Mouse (Mus musculus) liver, embryonic 11.5 days (tissue): ENCODE results near the gene P2ry6. TPM values are rescaled to one million over a fixed set of nuclear protein-coding genes. Genes with fewer than 3 reads are reported as not detected.
A peak's percentile ranks its signal among the peaks of the same experiment; 100 is the strongest.

Experiments
- ATAC-seq: fragments of 200-750 bp; cut with Nextera tagmentation; replicated peaks from 2 replicates; pipeline ENCODE4 v1.8.0; 2017; ENCODE audit warnings: moderate number of reproducible peaks, mild to moderate bottlenecking, moderate TSS enrichment, moderate library complexity; ENCODE audit not compliant: low FRiP score
- DNase-seq: peaks from one replicate; pipeline ENCODE4 v3.0.0-alpha.2; 2017; ENCODE audit warnings: low spot score
- H3K27ac ChIP-seq: fragments of 300-500 bp; sonication (generic); 2 replicates; pipeline ENCODE4 v1.5.1; 2014; ENCODE audit warnings: mild to moderate bottlenecking, low read depth, low read length, control low read depth
- H3K27me3 ChIP-seq: fragments of 300-500 bp; sonication (generic); replicated peaks from 2 replicates; pipeline ENCODE4 v1.6.1; 2014; ENCODE audit warnings: low read length, mixed read lengths; ENCODE audit not compliant: control insufficient read depth, insufficient read depth
- H3K36me3 ChIP-seq: fragments of 300-500 bp; sonication (generic); 2 replicates; pipeline ENCODE4 v1.6.1; 2014; ENCODE audit warnings: mild to moderate bottlenecking, low read length, moderate library complexity, mixed read lengths; ENCODE audit not compliant: control insufficient read depth, insufficient read depth
- H3K4me1 ChIP-seq: fragments of 300-500 bp; sonication (generic); replicated peaks from 2 replicates; pipeline ENCODE4 v1.6.1; 2014; ENCODE audit warnings: low read length, mixed read lengths; ENCODE audit not compliant: control insufficient read depth, insufficient read depth
- H3K4me2 ChIP-seq: fragments of 300-500 bp; sonication (generic); 2 replicates; pipeline ENCODE4 v1.6.1; 2014; ENCODE audit warnings: mild to moderate bottlenecking, control low read depth, moderate library complexity
- H3K4me3 ChIP-seq: fragments of 300-500 bp; sonication (generic); 2 replicates; pipeline ENCODE4 v1.5.1; 2014; ENCODE audit warnings: low read depth, low read length, control low read depth
- H3K9ac ChIP-seq: fragments of 300-500 bp; sonication (generic); 2 replicates; pipeline ENCODE4 v1.6.1; 2014; ENCODE audit warnings: low read depth, low read length, control low read depth
- H3K9me3 ChIP-seq: fragments of 300-500 bp; sonication (generic); 2 replicates; pipeline ENCODE4 v1.6.1; 2016; ENCODE audit warnings: low read length, inconsistent platforms, mixed read lengths; ENCODE audit not compliant: control insufficient read depth
- WGBS: fragments of 180-500 bp; shearing (Covaris S2); extraction: QIAGEN DNeasy Blood & Tissue Kit; methylation state at CpG from one replicate; pipeline ENCODE4 v1.1.7; 2014; 5-methylcytosine and 5-hydroxymethylcytosine counted together
- polyA plus RNA-seq: library from polyadenylated mRNA; unstranded; fragments of >200 nt; fragmentation: Nextera tagmentation; extraction: Ambion mirVana; gene quantifications from 2 replicates; pipeline ENCODE4 v1.2.1, GENCODE M21; 2014

The P2ry6 gene
- polyA plus RNA-seq, 1 experiment from 2014 or later, result 4.3 TPM

- H3K9me3 ChIP-seq, result no peaks in the 10 kb centered on the region
- H3K9ac ChIP-seq, result no peak overlapping the region
- ATAC-seq (no peak), DNase-seq (no peak)
- H3K4me3 ChIP-seq, result no peak overlapping the region
- H3K4me1 ChIP-seq, result peaks cover 17% of the 10 kb centered on the region
- no peak overlapping the region for H3K27ac ChIP-seq
- WGBS, result 80% methylated on average over 5 of the region's 5 CpGs
- H3K36me3 ChIP-seq, result no peaks in the 10 kb centered on the region; the same call in 1 of the 2 replicates
- H3K4me2 ChIP-seq, result no peak overlapping the region
- H3K27me3 ChIP-seq, result peaks cover 25% of the 10 kb centered on the region
Measured at GRCm38 (mm10) chr7:100897828-100898227, 76.6 kb downstream of the P2ry6 start.

- Histone ChIP-seq H3K27me3 (peaks cover 25% of the 10 kb centered on the region), H3K4me2 (peak overlapping the region; percentile 89), H3K27ac (no peak overlapping the region), H3K36me3 (peaks cover 1% of the 10 kb centered on the region; the same call in 1 of the 2 replicates), H3K9ac (peak overlapping the region; percentile 57; the same call in 1 of the 2 replicates), H3K4me3 (peak overlapping the region; percentile 55), H3K9me3 (no peaks in the 10 kb centered on the region), H3K4me1 (peaks cover 22% of the 10 kb centered on the region)
- WGBS, result 5% methylated on average over 12 of the region's 12 CpGs
- DNase-seq (no peak), ATAC-seq (peak; percentile 29; the same call in 1 of the 2 replicates)
Measured at GRCm38 (mm10) chr7:100894833-100895226, 79.6 kb downstream of the P2ry6 start.

GRCm38 (mm10) chr7:100894057-100894832 lies 80.2 kb downstream of the P2ry6 start:
- Histone ChIP-seq H3K4me1 (peaks cover 22% of the 10 kb centered on the region), H3K27me3 (peaks cover 25% of the 10 kb centered on the region), H3K36me3 (peaks cover 4% of the 10 kb centered on the region; the same call in 1 of the 2 replicates), H3K4me2 (peak overlapping the region; percentile 89), H3K9ac (peak overlapping the region; percentile 57), H3K4me3 (peak overlapping the region; percentile 55), H3K9me3 (no peaks in the 10 kb centered on the region), H3K27ac (no peak overlapping the region)
- ATAC-seq (peak; percentile 39; the same call in 1 of the 2 replicates), DNase-seq (no peak)
- WGBS, result 6% methylated on average over 44 of the region's 53 CpGs

GRCm38 (mm10) chr7:100893249-100894056 lies 81.0 kb downstream of the P2ry6 start:
- DNase-seq, result no peak

More at GRCm38 (mm10) chr7:100893249-100894056, 81.0 kb downstream of the P2ry6 start:
- Histone ChIP-seq H3K27me3 (peaks cover 25% of the 10 kb centered on the region), H3K36me3 (peaks cover 4% of the 10 kb centered on the region; the same call in 1 of the 2 replicates), H3K9ac (no peak overlapping the region), H3K4me3 (no peak overlapping the region), H3K4me1 (peaks cover 22% of the 10 kb centered on the region), H3K9me3 (no peaks in the 10 kb centered on the region), H3K4me2 (no peak overlapping the region), H3K27ac (no peak overlapping the region)
- ATAC-seq, result no peak
- 74% methylated on average over 20 of the region's 20 CpGs for WGBS

Other genes starting within 250 kb of the P2ry6 start
- gene Relt, start 111.2 kb downstream of the P2ry6 start, polyA plus RNA-seq, result 14.6 and 17.0 TPM in 2 replicates
- gene Arhgef17, start 42.5 kb downstream of the P2ry6 start, polyA plus RNA-seq, result 4.5 and 5.4 TPM in 2 replicates
- 1.6 and 2.2 TPM in 2 replicates for gene P2ry2, start 38.2 kb upstream of the P2ry6 start, polyA plus RNA-seq
- gene Fchsd2, start 118.2 kb upstream of the P2ry6 start, polyA plus RNA-seq, result 14.2 and 14.4 TPM in 2 replicates